Mouse (Mus musculus) adrenal gland, adult 18-20 months (tissue): ENCODE results near the gene Flrt1. TPM values are rescaled to one million over a fixed set of nuclear protein-coding genes. Genes with fewer than 3 reads are reported as not detected.
A peak's percentile ranks its signal among the peaks of the same experiment; 100 is the strongest.

Experiments used
- DNase-seq, 2 experiments: peaks; one replicate each; pipeline ENCODE4 v3.0.0; 2021 to 2022; ENCODE audit warnings: low spot score in 2 of 2
- total RNA-seq, 2 experiments: library from RNA; stranded (reverse); gene quantifications; 1 replicate in 1 of 2; 2 replicates in 1 of 2; pipeline ENCODE4 v1.2.3; 2021

The Flrt1 gene
- total RNA-seq, 2 experiments from 2014 or later: 2.1 to 9.3 TPM

DNA sequence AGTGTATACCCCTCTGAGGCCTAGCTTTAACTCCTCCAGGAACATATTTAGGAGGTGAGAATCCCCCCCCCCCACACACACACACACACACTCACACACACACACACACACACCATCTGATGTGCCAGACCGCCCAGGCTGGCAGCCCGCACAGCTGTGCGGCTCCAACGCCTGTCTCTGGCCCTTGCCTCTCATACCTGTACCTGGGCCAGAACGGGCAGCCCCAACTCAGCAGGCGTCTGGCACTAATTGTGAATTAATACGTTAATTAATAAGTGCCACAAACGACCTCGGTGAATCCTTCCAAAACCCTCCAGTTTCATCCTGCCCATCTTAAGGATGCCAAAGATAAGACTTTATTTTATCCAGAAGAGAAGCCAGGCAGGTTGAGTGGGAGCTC, 27.9 kb upstream of the Flrt1 start:
- DNase-seq: no peak

- DNase-seq: no peak
These were observed 24.8 kb upstream of the Flrt1 start for GRCm38 (mm10) chr19:7130317-7130716.

DNA sequence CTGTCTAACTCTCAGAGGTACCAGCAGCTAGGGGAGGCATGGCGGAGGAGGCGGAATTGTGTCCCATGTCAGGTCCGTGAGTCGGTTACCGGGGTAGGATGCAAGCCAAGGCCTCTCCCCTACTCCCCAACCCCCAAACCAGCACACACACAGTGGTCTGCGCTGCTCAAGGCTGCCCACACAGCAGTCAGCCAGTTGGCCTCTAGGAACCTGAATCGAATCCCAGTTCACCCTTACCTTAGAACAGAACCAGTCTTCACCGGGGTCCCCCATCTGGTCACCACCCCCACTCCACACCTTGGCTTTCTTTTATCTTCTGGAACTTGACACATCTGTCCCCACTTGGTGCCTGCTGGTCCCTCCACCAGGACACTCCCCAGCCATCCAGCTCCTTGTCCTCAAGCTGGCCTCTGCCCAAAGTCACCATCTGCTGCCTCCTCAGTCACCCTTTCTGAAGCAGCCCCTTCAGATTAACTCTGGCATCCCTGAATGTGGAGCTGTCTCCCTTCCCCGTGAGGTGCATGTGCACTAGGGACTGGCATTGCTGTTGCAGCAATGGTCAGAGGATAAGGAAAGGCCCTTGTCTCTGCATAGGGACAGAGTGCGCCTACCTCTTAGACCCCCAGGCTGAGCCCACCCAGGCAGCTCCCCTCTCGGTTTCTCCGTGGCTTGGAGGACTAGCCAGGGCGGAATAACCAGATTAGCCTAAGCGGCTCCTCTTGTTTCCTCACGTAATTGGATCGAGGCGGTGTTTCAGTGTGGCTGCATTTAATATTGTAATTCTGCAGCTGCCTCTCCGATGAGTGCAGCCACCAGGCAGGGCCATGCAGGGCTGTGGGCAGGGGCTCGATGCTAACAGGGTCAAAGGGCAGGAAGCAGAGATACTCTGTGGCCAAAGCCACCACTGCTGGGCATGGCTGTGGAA, 23.3 kb upstream of the Flrt1 start:
- no peak for DNase-seq

DNA sequence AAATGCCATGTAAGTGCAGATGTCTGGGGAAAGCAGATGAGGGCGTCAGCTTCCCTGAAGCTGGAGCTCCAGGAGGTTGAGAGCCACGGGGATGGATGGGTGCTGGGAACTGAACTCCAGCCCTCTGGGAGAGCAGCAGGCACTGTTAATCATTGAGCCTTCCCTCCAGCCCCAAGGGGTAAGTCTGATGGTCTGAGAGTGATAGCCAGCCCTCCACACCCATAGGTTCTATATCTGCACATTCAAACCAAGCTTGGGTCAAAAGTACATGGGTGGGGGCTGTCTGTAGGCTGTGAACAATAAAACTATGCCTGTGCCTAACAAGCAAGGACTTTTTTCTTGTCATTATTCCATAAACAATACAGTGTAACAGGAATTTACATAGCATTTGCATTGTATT, 21.4 kb upstream of the Flrt1 start:
- DNase-seq: no peak

- DNase-seq: no peak
These were observed 20.7 kb upstream of the Flrt1 start for GRCm38 (mm10) chr19:7126209-7126608.

DNA sequence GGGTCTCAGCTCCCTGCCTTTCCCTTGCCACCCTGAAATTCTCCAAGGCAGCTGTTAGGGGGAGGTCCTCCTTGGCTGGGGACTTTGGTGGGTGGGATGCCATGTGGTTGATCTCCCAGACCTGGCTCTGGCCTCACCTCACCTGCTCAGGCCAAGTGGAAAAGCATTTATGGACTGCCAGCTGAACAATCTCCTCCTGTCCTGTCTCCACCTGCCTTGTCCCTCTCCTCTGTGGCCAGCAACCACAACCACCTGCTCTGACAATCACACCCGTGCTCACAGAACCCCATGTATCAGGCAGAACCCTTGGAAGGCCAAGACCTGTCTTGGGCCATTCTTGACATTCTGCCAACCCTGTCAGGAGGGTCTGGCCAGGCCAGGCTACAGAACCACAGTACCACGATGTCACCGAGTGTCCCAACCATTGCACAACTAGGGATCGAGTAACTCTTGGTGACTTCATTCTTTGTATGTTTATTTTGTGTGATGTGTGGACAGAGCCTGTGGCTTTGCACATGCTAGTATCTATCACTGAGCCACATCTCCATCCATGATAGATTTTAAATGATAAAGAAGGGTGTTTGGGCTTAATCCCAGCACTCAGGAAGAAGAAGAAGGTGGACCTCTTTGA, 20.1 kb upstream of the Flrt1 start:
- DNase-seq: no peak

DNA sequence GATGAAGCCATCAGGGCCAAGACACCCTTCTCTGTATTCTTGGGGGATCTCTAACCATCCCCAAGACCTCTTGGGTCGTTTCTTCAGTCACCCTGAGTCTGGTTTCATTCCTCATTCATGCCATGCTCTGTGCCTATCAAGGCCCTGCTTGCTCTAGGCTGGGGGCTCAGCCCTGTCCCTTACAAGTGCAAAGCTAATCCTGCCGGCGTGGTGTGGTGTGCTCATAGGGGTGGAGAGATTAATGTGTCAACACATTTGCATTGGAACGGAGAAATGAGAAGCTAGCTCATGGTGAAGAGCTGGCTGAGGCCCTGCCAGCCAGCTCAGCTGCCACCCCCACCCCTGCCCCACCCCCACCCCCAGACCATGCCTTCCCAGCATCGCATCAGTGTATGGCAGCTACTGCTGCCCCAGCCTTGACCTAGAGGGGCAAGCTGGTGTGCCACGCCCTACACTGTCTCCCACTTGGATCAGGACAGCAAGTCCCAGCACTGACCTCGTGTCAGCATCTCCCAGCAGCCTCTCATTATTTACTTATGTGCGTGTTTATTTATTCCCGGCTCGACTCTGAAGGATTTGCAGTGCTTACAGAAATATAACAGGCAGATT, 17.3 kb upstream of the Flrt1 start:
- DNase-seq: no peak

- no peak for DNase-seq
These were observed 16.7 kb upstream of the Flrt1 start for GRCm38 (mm10) chr19:7122277-7122676.

- DNase-seq: peak; percentile 39 to 57
These were observed 15.7 kb upstream of the Flrt1 start for GRCm38 (mm10) chr19:7121252-7121651.

GRCm38 (mm10) chr19:7117653-7118307, 12.3 kb upstream of the Flrt1 start:
- DNase-seq: no peak

- DNase-seq: no peak
These were observed 11.6 kb upstream of the Flrt1 start for GRCm38 (mm10) chr19:7117141-7117540.

DNA sequence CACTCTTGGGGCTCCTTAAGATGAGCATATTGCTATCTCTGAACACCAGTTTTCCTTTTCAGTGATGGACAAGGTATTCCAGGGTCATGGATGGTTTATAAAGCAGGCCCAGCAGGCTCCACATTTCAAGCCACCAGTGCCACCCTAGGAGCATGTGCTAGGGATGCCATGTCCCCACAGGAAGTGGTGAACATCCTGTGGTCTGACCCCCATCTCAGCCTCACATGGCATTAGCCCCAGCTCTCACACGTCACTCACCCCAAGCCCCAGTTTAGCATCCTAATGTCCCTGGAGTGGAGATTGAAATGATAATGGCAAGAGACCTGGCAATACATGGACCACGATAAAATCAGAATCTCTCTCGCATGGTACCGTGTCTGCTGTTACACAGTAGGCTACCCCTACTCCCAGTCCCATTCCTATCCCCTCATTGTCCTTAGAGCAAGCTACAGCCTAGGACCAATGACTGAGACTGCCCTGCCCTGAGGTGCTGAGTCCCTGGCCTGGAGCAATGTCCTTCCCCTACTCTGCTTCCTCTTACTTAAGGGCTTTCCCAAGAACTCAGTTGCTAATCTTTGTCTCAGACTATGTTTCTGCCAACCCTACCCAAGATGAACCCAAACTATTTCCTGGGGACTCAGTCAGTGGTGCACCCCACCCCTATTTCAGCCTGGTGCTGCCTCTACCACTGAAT, 10.7 kb upstream of the Flrt1 start:
- no peak for DNase-seq

DNA sequence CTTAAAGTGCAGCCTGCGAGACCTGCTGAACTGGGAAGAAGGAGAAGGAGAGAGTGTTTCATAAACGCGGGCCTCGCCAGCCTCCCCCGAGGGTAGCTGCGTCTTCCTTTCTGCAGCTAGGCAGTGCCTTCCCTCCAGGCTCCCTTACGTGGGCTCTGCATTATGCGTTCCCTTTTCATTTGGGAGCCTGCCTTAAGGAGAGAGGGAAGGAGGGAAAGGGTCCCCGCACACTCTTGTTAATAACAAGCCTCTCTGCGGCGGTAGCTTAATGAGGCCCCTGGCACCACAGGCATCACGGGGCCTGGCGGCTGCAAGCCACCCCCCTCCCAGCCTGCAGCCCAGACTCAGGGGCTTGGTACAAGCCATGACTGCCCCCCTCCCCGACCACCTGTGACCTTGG, 8.0 kb upstream of the Flrt1 start:
- no peak for DNase-seq

DNA sequence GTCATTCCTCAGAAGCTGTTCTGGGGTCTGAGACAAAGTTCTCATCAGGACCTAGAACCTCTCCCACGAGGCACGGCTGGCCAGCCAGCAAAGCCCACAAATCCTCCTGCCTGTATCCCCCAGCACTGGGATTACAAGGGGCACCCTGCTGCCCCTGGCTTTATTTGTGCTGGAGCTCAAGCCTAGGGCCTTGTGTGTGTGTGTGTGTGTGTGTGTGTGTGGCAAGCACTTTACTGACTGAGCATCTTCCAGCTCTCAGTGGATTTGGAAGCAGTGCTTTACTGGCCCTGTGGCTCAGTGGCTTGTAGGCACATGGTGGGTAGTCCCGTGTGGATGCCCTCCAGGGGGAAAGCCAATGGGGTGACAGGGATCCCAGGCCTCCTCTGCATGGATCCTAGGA, 7.1 kb upstream of the Flrt1 start:
- DNase-seq: no peak

DNA sequence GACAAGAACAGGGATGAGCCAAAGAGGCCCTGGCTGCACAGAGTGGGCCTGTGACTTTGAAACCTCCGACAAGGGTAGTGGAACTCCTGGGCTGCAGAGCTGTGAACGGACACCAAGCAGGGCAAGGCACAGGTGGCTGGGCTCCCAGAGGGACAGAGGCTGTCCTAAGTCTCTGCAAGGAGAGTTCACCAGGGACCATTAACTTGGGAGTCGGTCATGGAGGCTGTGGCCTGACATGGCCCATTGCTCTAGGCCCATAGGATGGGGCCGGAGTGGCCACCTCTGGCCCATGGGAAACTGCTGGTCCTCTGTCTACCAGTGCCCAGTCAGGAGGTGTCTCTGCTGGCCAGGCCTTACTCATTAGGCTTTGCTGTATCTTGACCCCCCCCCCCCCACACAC, 6.2 kb upstream of the Flrt1 start:
- no peak for DNase-seq

GRCm38 (mm10) chr19:7111309-7111708, 5.8 kb upstream of the Flrt1 start:
- DNase-seq: no peak

DNA sequence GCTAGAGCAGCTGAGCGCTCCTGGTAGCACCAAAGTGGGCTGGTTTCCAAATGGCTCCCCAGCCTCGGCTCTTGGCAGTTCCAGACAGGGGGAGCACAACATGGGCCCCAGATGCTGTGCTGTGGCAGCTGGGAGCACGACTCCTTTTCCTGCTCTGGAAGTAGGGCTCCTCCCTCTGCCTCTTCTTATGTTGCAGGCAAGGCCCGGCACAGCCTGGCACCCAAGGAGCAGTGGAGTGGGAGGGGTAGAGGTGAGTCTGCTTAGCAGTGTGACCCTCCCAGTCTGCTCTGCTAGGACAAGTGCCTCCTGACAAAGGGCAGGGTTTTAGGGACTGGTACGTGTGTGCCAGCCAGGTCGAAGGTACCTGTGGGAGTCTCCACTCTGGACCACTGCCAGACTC, 5.3 kb upstream of the Flrt1 start:
- no peak for DNase-seq

- no peak for DNase-seq
These were observed 4.6 kb upstream of the Flrt1 start for GRCm38 (mm10) chr19:7110097-7110496.

- DNase-seq: no peak
These were observed 2.8 kb upstream of the Flrt1 start for GRCm38 (mm10) chr19:7108114-7108905.

GRCm38 (mm10) chr19:7107174-7107573, 1.6 kb upstream of the Flrt1 start:
- no peak for DNase-seq
